Mouse (Mus musculus) spleen, adult 2 months (tissue): ENCODE measurements around the gene Gm9508.

Source experiments
- CTCF ChIP-seq: fragments of 200-500 bp; IDR thresholded peaks from 2 replicates; pipeline ENCODE4 v1.5.1; 2011; ENCODE audit warnings: mild to moderate bottlenecking, inconsistent platforms; ENCODE audit not compliant: insufficient read depth, insufficient read length, insufficient replicate concordance; ENCODE audit errors: extremely low read depth
- POLR2A ChIP-seq: fragments of 200-500 bp; IDR thresholded peaks from 2 replicates; pipeline ENCODE4 v1.6.1; 2011; ENCODE audit warnings: low read depth, low read length, inconsistent platforms

- TF ChIP-seq CTCF, result no peak
- no peak for TF ChIP-seq POLR2A
Observed at GRCm38 (mm10) chr10:77647461-77647860, 49.6 kb downstream of the Gm9508 start.
